Mouse (Mus musculus): ENCODE results near the gene Strip1. TPM values are rescaled to one million over a fixed set of nuclear protein-coding genes. Genes with fewer than 3 reads are reported as not detected.
A peak's percentile ranks its signal among the peaks of the same experiment; 100 is the strongest.

The Strip1 gene
- total RNA-seq, 2 experiments from 2014 or later: 21.4 to 26.2 TPM

GRCm38 (mm10) chr3:107596559-107596958 is 34.9 kb downstream of the Strip1 start:
- DNase-seq: peak; percentile 27 to 29
- intact Hi-C loops (cut with DNase I): no loop called here

GRCm38 (mm10) chr3:107595938-107596461 is 35.5 kb downstream of the Strip1 start:
- intact Hi-C loops (cut with DNase I): no loop called here
- DNase-seq: peak in 1 of 2 experiments; percentile 30

GRCm38 (mm10) chr3:107595264-107595937 is 36.1 kb downstream of the Strip1 start:
- intact Hi-C loops (cut with DNase I): no loop called here
- peak in 1 of 2 experiments; percentile 23 for DNase-seq

- DNase-seq: no peak
- intact Hi-C loops (cut with DNase I): no loop called here
Measured at GRCm38 (mm10) chr3:107594662-107595263, 36.7 kb downstream of the Strip1 start, which contains the start of gene Alx3. Gene Alx3, plus strand, starts transcription at chr3:107595031.

GRCm38 (mm10) chr3:107593632-107594031 is 37.9 kb downstream of the Strip1 start:
- intact Hi-C loops (cut with DNase I): no loop called here
- DNase-seq: no peak

- intact Hi-C loops (cut with DNase I): no loop called here
Measured at GRCm38 (mm10) chr3:107591612-107592011, 39.9 kb downstream of the Strip1 start.

GRCm38 (mm10) chr3:107586504-107586903 is 45.0 kb downstream of the Strip1 start:
- intact Hi-C loops (cut with DNase I): no loop called here
- no peak for DNase-seq

More at GRCm38 (mm10) chr3:107591612-107592011, 39.9 kb downstream of the Strip1 start:
- DNase-seq: no peak

GRCm38 (mm10) chr3:107583893-107584292 is 47.6 kb downstream of the Strip1 start:
- intact Hi-C loops (cut with DNase I): no loop called here
- DNase-seq: no peak

GRCm38 (mm10) chr3:107582875-107583767 is 48.4 kb downstream of the Strip1 start:
- intact Hi-C loops (cut with DNase I): no loop called here
- DNase-seq: peak; percentile 16 to 30

- intact Hi-C loops (cut with DNase I): no loop called here
Measured at GRCm38 (mm10) chr3:107582130-107582874, 49.2 kb downstream of the Strip1 start.

GRCm38 (mm10) chr3:107581103-107582010 is 50.1 kb downstream of the Strip1 start:
- intact Hi-C loops (cut with DNase I): no loop called here
- DNase-seq: no peak

More at GRCm38 (mm10) chr3:107582130-107582874, 49.2 kb downstream of the Strip1 start:
- no peak for DNase-seq

- intact Hi-C loops (cut with DNase I): loop anchor here (1.0 kb wide), 1 partner anchor 20 kb away; no protein-coding TSS in a partner anchor
- DNase-seq: peak; percentile 67 to 87
Measured at GRCm38 (mm10) chr3:107579466-107579865, 52.0 kb downstream of the Strip1 start.

GRCm38 (mm10) chr3:107577810-107578390 is 53.6 kb downstream of the Strip1 start:
- DNase-seq: no peak
- intact Hi-C loops (cut with DNase I): no loop called here

- DNase-seq: no peak
- intact Hi-C loops (cut with DNase I): no loop called here
Measured at GRCm38 (mm10) chr3:107576807-107577206, 54.7 kb downstream of the Strip1 start.

- no peak for DNase-seq
- intact Hi-C loops (cut with DNase I): no loop called here
Measured at GRCm38 (mm10) chr3:107571205-107571604, 60.3 kb downstream of the Strip1 start.

GRCm38 (mm10) chr3:107568721-107569120 is 62.8 kb downstream of the Strip1 start:
- intact Hi-C loops (cut with DNase I): no loop called here
- DNase-seq: no peak

GRCm38 (mm10) chr3:107567766-107568165 is 63.7 kb downstream of the Strip1 start:
- intact Hi-C loops (cut with DNase I): no loop called here
- no peak for DNase-seq

GRCm38 (mm10) chr3:107565331-107565730 is 66.2 kb downstream of the Strip1 start:
- DNase-seq: no peak
- intact Hi-C loops (cut with DNase I): no loop called here

- no peak for DNase-seq
- intact Hi-C loops (cut with DNase I): no loop called here
Measured at GRCm38 (mm10) chr3:107563880-107564279, 67.6 kb downstream of the Strip1 start.
